Mouse (Mus musculus): ENCODE results near the gene Cdkn1a.

DNA sequence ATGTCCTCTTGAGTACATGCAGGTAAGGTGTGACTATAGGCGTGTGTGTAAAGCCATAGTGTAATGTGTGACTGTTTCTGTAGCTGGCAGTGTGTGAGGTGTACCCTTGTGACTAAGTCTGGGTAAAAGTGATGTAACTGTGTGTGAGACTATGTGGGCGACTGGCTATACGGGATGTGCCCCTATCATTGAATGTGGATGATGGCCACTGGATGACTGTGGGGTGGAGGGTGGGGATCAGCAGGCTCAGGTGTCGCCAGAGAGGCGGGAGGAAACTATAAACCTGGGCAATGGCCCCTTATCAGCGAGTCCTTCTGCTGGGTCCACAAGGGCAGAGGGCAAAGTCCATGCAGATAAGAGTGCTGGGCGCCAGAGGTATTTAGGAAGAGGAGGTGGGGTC is 40.9 kb upstream of the Cdkn1a start:
- TF ChIP-seq POLR2A (IDR thresholded peaks at IDR 0.05; ENCODE audit: control insufficient read depth, extremely low read depth, insufficient read depth, low read length, poor library complexity) (no peak), CTCF (IDR thresholded peaks at IDR 0.05; ENCODE audit: borderline replicate concordance, control insufficient read depth, extremely low read depth, insufficient read depth, low read length, poor library complexity) (no peak)
